Mouse (Mus musculus): ENCODE measurements around the gene Eif2d. TPM values are rescaled to one million over a fixed set of nuclear protein-coding genes. Genes with fewer than 3 reads are reported as not detected.

Gene Eif2d
- polyA plus RNA-seq, 1 experiment from 2014 or later, result 48.1 TPM

- Histone ChIP-seq H3K27me3 (ENCODE audit: control insufficient read depth, insufficient read depth, low read length) (no peaks in the 10 kb centered on the region), H3K27ac (ENCODE audit: low read length) (no peak overlapping the region), H3K4me1 (ENCODE audit: control insufficient read depth, insufficient read depth, low read length) (0 out of 2 replicates have a peak, but pooled peaks cover 2% of the 10 kb centered on the region), H3K4me3 (ENCODE audit: low read length) (no peak overlapping the region), H3K9me3 (replicated peaks; ENCODE audit: control insufficient read depth, low read length) (no peaks in the 10 kb centered on the region), H3K9ac (ENCODE audit: low read length) (no peak overlapping the region), H3K4me2 (ENCODE audit: low read depth, low read length) (no peak overlapping the region), H3K36me3 (ENCODE audit: control insufficient read depth, insufficient read depth) (peaks cover 50% of the 10 kb centered on the region)
- WGBS, result 95% methylated on average over 8 of the region's 8 CpGs
- ATAC-seq (replicated peaks; ENCODE audit: extremely low read depth, insufficient read depth, low FRiP score), result no peak
Observed at GRCm38 (mm10) chr1:131175819-131176218, 22.8 kb downstream of the Eif2d start.

DNA sequence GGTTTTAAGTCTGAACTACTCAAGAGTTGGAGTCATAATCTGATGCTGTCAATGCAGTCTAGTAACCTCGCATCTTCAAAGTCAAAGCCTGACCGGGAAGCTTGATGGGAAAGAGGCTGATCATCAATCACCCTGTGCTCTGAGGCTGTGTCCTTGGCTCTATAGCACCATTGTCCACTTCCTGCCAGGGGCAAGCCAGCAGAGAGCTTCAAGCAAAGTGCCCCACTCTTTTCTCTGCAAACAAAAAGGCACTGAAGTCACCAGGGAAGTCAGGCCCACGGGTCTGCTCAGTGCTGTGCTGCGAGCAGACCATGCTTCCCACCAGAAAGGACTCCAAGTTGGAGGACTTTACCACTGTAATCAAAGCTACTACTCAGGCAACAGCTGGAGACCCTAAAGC is 24.3 kb downstream of the Eif2d start:
- Histone ChIP-seq H3K36me3 (ENCODE audit: control insufficient read depth, insufficient read depth) (peaks cover 45% of the 10 kb centered on the region), H3K27ac (ENCODE audit: low read length) (no peak overlapping the region), H3K4me2 (ENCODE audit: low read depth, low read length) (no peak overlapping the region), H3K9ac (ENCODE audit: low read length) (no peak overlapping the region), H3K9me3 (replicated peaks; ENCODE audit: control insufficient read depth, low read length) (no peaks in the 10 kb centered on the region), H3K4me3 (ENCODE audit: low read length) (no peak overlapping the region), H3K4me1 (ENCODE audit: control insufficient read depth, insufficient read depth, low read length) (0 out of 2 replicates have a peak, but pooled peaks cover 2% of the 10 kb centered on the region), H3K27me3 (ENCODE audit: control insufficient read depth, insufficient read depth, low read length) (no peaks in the 10 kb centered on the region)
- WGBS, result 80% methylated on average over 4 of the region's 4 CpGs
- no peak for ATAC-seq (replicated peaks; ENCODE audit: extremely low read depth, insufficient read depth, low FRiP score)

DNA sequence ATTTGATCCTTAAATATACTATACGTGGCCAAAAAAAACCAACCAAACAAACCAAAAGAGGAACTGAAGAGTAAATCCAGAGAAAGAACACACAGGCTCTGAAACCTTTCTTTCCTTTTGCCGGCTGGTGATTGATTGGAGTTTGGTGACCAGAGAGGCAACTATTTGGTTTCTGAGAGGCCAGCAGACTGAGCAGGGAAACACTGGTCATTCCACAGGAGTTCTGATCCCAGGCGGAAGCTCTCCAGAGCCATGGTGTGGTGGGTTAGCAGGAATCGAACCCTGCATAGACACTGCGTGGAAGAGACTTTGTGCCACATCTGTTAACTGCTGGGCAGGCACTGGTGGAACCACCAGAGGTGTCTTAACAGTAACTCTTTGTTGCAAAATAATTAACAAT is 25.1 kb downstream of the Eif2d start:
- no peak for ATAC-seq (replicated peaks; ENCODE audit: extremely low read depth, insufficient read depth, low FRiP score)
- Histone ChIP-seq H3K9me3 (replicated peaks; ENCODE audit: control insufficient read depth, low read length) (no peaks in the 10 kb centered on the region), H3K4me2 (ENCODE audit: low read depth, low read length) (no peak overlapping the region), H3K4me1 (ENCODE audit: control insufficient read depth, insufficient read depth, low read length) (0 out of 2 replicates have a peak, but pooled peaks cover 2% of the 10 kb centered on the region), H3K9ac (ENCODE audit: low read length) (no peak overlapping the region), H3K27me3 (ENCODE audit: control insufficient read depth, insufficient read depth, low read length) (no peaks in the 10 kb centered on the region), H3K4me3 (ENCODE audit: low read length) (no peak overlapping the region), H3K36me3 (ENCODE audit: control insufficient read depth, insufficient read depth) (peaks cover 40% of the 10 kb centered on the region), H3K27ac (ENCODE audit: low read length) (no peak overlapping the region)
- whole genome bisulfite sequencing, result 85% methylated on average over 5 of the region's 5 CpGs

- ATAC-seq (replicated peaks; ENCODE audit: extremely low read depth, insufficient read depth, low FRiP score), result no peak
- Histone ChIP-seq H3K9ac (ENCODE audit: low read length) (no peak overlapping the region), H3K4me2 (ENCODE audit: low read depth, low read length) (no peak overlapping the region), H3K4me3 (ENCODE audit: low read length) (no peak overlapping the region), H3K27me3 (ENCODE audit: control insufficient read depth, insufficient read depth, low read length) (no peaks in the 10 kb centered on the region), H3K9me3 (replicated peaks; ENCODE audit: control insufficient read depth, low read length) (no peaks in the 10 kb centered on the region), H3K36me3 (ENCODE audit: control insufficient read depth, insufficient read depth) (peaks cover 34% of the 10 kb centered on the region), H3K27ac (ENCODE audit: low read length) (no peak overlapping the region), H3K4me1 (ENCODE audit: control insufficient read depth, insufficient read depth, low read length) (peaks cover 14% of the 10 kb centered on the region)
- 89% methylated on average over 7 of the region's 7 CpGs for WGBS
Observed at GRCm38 (mm10) chr1:131180386-131180785, 27.4 kb downstream of the Eif2d start.

- Histone ChIP-seq H3K4me2 (ENCODE audit: low read depth, low read length) (no peak overlapping the region), H3K4me1 (ENCODE audit: control insufficient read depth, insufficient read depth, low read length) (peaks cover 24% of the 10 kb centered on the region), H3K36me3 (ENCODE audit: control insufficient read depth, insufficient read depth) (peaks cover 24% of the 10 kb centered on the region), H3K27me3 (ENCODE audit: control insufficient read depth, insufficient read depth, low read length) (no peaks in the 10 kb centered on the region), H3K9ac (ENCODE audit: low read length) (no peak overlapping the region), H3K27ac (ENCODE audit: low read length) (no peak overlapping the region), H3K9me3 (replicated peaks; ENCODE audit: control insufficient read depth, low read length) (no peaks in the 10 kb centered on the region), H3K4me3 (ENCODE audit: low read length) (no peak overlapping the region)
- ATAC-seq (replicated peaks; ENCODE audit: extremely low read depth, insufficient read depth, low FRiP score), result no peak
- WGBS, result 50% methylated on average over 9 of the region's 9 CpGs
Observed at GRCm38 (mm10) chr1:131181642-131182527, 28.9 kb downstream of the Eif2d start.

GRCm38 (mm10) chr1:131183201-131183600 is 30.2 kb downstream of the Eif2d start:
- H3K9me3 ChIP-seq (replicated peaks; ENCODE audit: control insufficient read depth, low read length), result no peaks in the 10 kb centered on the region
- WGBS, result 71% methylated on average over 7 of the region's 7 CpGs
- no peaks in the 10 kb centered on the region for H3K27me3 ChIP-seq (ENCODE audit: control insufficient read depth, insufficient read depth, low read length)
- no peak overlapping the region for H3K4me3 ChIP-seq (ENCODE audit: low read length)
- ATAC-seq (replicated peaks; ENCODE audit: extremely low read depth, insufficient read depth, low FRiP score), result no peak
- H3K4me2 ChIP-seq (ENCODE audit: low read depth, low read length), result no peak overlapping the region
- H3K4me1 ChIP-seq (ENCODE audit: control insufficient read depth, insufficient read depth, low read length), result peaks cover 24% of the 10 kb centered on the region
- H3K9ac ChIP-seq (ENCODE audit: low read length), result no peak overlapping the region
- H3K27ac ChIP-seq (ENCODE audit: low read length), result no peak overlapping the region
- H3K36me3 ChIP-seq (ENCODE audit: control insufficient read depth, insufficient read depth), result peaks cover 21% of the 10 kb centered on the region

- Histone ChIP-seq H3K27me3 (ENCODE audit: control insufficient read depth, insufficient read depth, low read length) (no peaks in the 10 kb centered on the region), H3K9ac (ENCODE audit: low read length) (no peak overlapping the region), H3K4me3 (ENCODE audit: low read length) (no peak overlapping the region), H3K36me3 (ENCODE audit: control insufficient read depth, insufficient read depth) (peaks cover 16% of the 10 kb centered on the region), H3K4me1 (ENCODE audit: control insufficient read depth, insufficient read depth, low read length) (peaks cover 24% of the 10 kb centered on the region), H3K9me3 (replicated peaks; ENCODE audit: control insufficient read depth, low read length) (no peaks in the 10 kb centered on the region), H3K27ac (ENCODE audit: low read length) (0 out of 2 replicates have a peak overlapping the region, but pooled peaks have one; percentile 1), H3K4me2 (ENCODE audit: low read depth, low read length) (no peak overlapping the region)
- 57% methylated on average over 9 of the region's 9 CpGs for WGBS
- ATAC-seq (replicated peaks; ENCODE audit: extremely low read depth, insufficient read depth, low FRiP score), result peak; percentile 20; the same call in 1 of the 2 replicates
Observed at GRCm38 (mm10) chr1:131184253-131184955, 31.4 kb downstream of the Eif2d start.

GRCm38 (mm10) chr1:131184956-131185660 is 32.1 kb downstream of the Eif2d start:
- Histone ChIP-seq H3K4me2 (ENCODE audit: low read depth, low read length) (peak overlapping the region; percentile 5; the same call in 1 of the 2 replicates), H3K4me1 (ENCODE audit: control insufficient read depth, insufficient read depth, low read length) (peaks cover 24% of the 10 kb centered on the region), H3K27ac (ENCODE audit: low read length) (peak overlapping the region; percentile 44; the same call in 1 of the 2 replicates)

More at GRCm38 (mm10) chr1:131184956-131185660, 32.1 kb downstream of the Eif2d start:
- Histone ChIP-seq H3K9ac (ENCODE audit: low read length) (no peak overlapping the region), H3K36me3 (ENCODE audit: control insufficient read depth, insufficient read depth) (peaks cover 11% of the 10 kb centered on the region), H3K27me3 (ENCODE audit: control insufficient read depth, insufficient read depth, low read length) (no peaks in the 10 kb centered on the region), H3K4me3 (ENCODE audit: low read length) (no peak overlapping the region), H3K9me3 (replicated peaks; ENCODE audit: control insufficient read depth, low read length) (no peaks in the 10 kb centered on the region)
- ATAC-seq (replicated peaks; ENCODE audit: extremely low read depth, insufficient read depth, low FRiP score), result no peak
- WGBS, result 39% methylated on average over 8 of the region's 8 CpGs

Data from heart, embryonic 16.5 days (tissue).